In genomic region chr5:111772127-111772526, GRCm38 (mm10) we compare ENCODE assay signal across 10 mouse cellular contexts. TPM values are rescaled to one million over a fixed set of nuclear protein-coding genes. Genes with fewer than 3 reads are reported as not detected.
A peak's percentile ranks its signal among the peaks of the same experiment; 100 is the strongest.
DNase-seq lines count a peak whose midpoint lies in the region; ATAC-seq and TF ChIP-seq lines count a peak whose summit lies in the region.
"Had no signal": no experiment of that assay in that cellular context is flagged by ENCODE, and none has a peak within 500 bp of the region (broad histone marks: within the 10 kb centered on the region; RNA-seq: fewer than 3 reads in every experiment).

No protein-coding gene starts in this region.

- H3K9me3 ChIP-seq in heart, embryonic 15.5 days (replicated peaks): no peaks in the 10 kb centered on the region
- no peaks in the 10 kb centered on the region for H3K9me3 ChIP-seq in ES-E14 (ENCODE audit: control insufficient read depth, insufficient read depth, low read depth, low read length)
- H3K9me3 ChIP-seq in forebrain, embryonic 13.5 days (replicated peaks): no peaks in the 10 kb centered on the region
- no peaks in the 10 kb centered on the region for H3K9me3 ChIP-seq in limb, embryonic 15.5 days

- peaks cover 35% of the 10 kb centered on the region for H3K4me1 ChIP-seq in heart, embryonic 15.5 days (replicated peaks)
- H3K4me1 ChIP-seq in ES-E14 (ENCODE audit: control insufficient read depth in 2 of 2, insufficient read depth in 2 of 2, low read length in 2 of 2, poor library complexity in 1 of 2): peaks cover 4 to 14% of the 10 kb centered on the region in 2 experiments; a peak in 2 of 4 replicates
- peaks cover 49% of the 10 kb centered on the region for H3K4me1 ChIP-seq in forebrain, embryonic 13.5 days
- peaks cover 38% of the 10 kb centered on the region for H3K4me1 ChIP-seq in limb, embryonic 15.5 days

- ATAC-seq in heart, embryonic 15.5 days (replicated peaks; ENCODE audit: insufficient number of reproducible peaks, insufficient read depth, low FRiP score, low read depth): no peak
- ATAC-seq in forebrain, embryonic 13.5 days: peak; percentile 73
- ATAC-seq in limb, embryonic 15.5 days (ENCODE audit: insufficient number of reproducible peaks, low FRiP score, low TSS enrichment, low read depth): no peak

- H3K27ac ChIP-seq in heart, embryonic 15.5 days: peak overlapping the region; percentile 18; the same call in 1 of the 2 replicates
- no peak overlapping the region for H3K27ac ChIP-seq in ES-E14 (ENCODE audit: insufficient read depth, low read depth, low read length, poor library complexity, severe bottlenecking)
- peak overlapping the region; percentile 88 for H3K27ac ChIP-seq in forebrain, embryonic 13.5 days
- peak overlapping the region; percentile 27; the same call in 1 of the 2 replicates for H3K27ac ChIP-seq in limb, embryonic 15.5 days

- no peak overlapping the region for H3K4me2 ChIP-seq in heart, embryonic 15.5 days
- no peak overlapping the region for H3K4me2 ChIP-seq in forebrain, embryonic 13.5 days
- H3K4me2 ChIP-seq in limb, embryonic 15.5 days: no peak overlapping the region

- DNase-seq in heart, adult 8-10 months (ENCODE audit: low spot score): no peak
- DNase-seq in ES-E14 (ENCODE audit: low read depth, low spot score): no peak
- DNase-seq in urinary bladder, postnatal 25 days (ENCODE audit: low spot score): no peak
- DNase-seq in left cerebral cortex, adult 8-10 months (ENCODE audit: low spot score in 2 of 2): no peak
- DNase-seq in layer of hippocampus, postnatal 25 days (ENCODE audit: extremely low spot score in 1 of 2, low spot score in 1 of 2): no peak
- DNase-seq: thymus, adult 18-20 months had no signal

- in situ Hi-C loops in ES-E14 (cut with MboI; ENCODE audit: low sequenced_read_pairs in 2 of 2, unreplicated experiment in 2 of 2): no loop called here

- 50% methylated on average over 8 of the region's 8 CpGs for WGBS in heart, embryonic 15.5 days
- 1% methylated on average over 8 of the region's 8 CpGs for WGBS in forebrain, embryonic 13.5 days
- WGBS in limb, embryonic 15.5 days: 18% methylated on average over 8 of the region's 8 CpGs

- H3K27me3 ChIP-seq in heart, embryonic 15.5 days: no peaks in the 10 kb centered on the region
- H3K27me3 ChIP-seq in forebrain, embryonic 13.5 days: no peaks in the 10 kb centered on the region
- H3K27me3 ChIP-seq in limb, embryonic 15.5 days: no peaks in the 10 kb centered on the region

- H3K9ac ChIP-seq in heart, embryonic 15.5 days: no peak overlapping the region
- H3K9ac ChIP-seq in ES-E14 (ENCODE audit: insufficient read depth, low read depth, low read length, poor library complexity, severe bottlenecking): no peak overlapping the region
- H3K9ac ChIP-seq in forebrain, embryonic 13.5 days: no peak overlapping the region
- no peak overlapping the region for H3K9ac ChIP-seq in limb, embryonic 15.5 days

- H3K36me3 ChIP-seq in heart, embryonic 15.5 days: no peaks in the 10 kb centered on the region
- H3K36me3 ChIP-seq in ES-E14 (ENCODE audit: control insufficient read depth, insufficient read depth, low read length, poor library complexity, severe bottlenecking): no peaks in the 10 kb centered on the region
- no peaks in the 10 kb centered on the region for H3K36me3 ChIP-seq in forebrain, embryonic 13.5 days (ENCODE audit: poor library complexity, severe bottlenecking)
- no peaks in the 10 kb centered on the region for H3K36me3 ChIP-seq in limb, embryonic 15.5 days

- no peak overlapping the region for H3K4me3 ChIP-seq in heart, embryonic 15.5 days
- no peak overlapping the region for H3K4me3 ChIP-seq in ES-E14 (ENCODE audit: insufficient read depth in 1 of 2, low read depth in 1 of 2, low read length in 2 of 2, poor library complexity in 1 of 2, severe bottlenecking in 1 of 2)
- H3K4me3 ChIP-seq in forebrain, embryonic 13.5 days: no peak overlapping the region
- no peak overlapping the region for H3K4me3 ChIP-seq in limb, embryonic 15.5 days

TF ChIP-seq in ES-E14, 5 proteins besides CTCF, POLR2A, EP300 and RAD21:
- 0 out of 2 replicates have a peak, but pooled peaks have one; percentile 28 for TF ChIP-seq MAFK (IDR thresholded peaks at IDR 0.05; ENCODE audit: insufficient read depth, low read depth, low read length)
- TF ChIP-seq ZNF384 (IDR thresholded peaks at IDR 0.05; ENCODE audit: low read depth, low read length): no peak

RNA-seq across cellular contexts. Expression of gene Gm26897, which starts 38.4 kb away (rescaled TPM):
- polyA plus RNA-seq in heart, embryonic 15.5 days (2015; fragmentation: Nextera tagmentation; extraction: Ambion mirVana): not detected in 2 replicates
- not detected for total RNA-seq in heart, adult 8-10 months (2022)
- total RNA-seq in ES-E14 (2012; rRNA removed): not detected in 2 replicates
- not detected in 2 replicates for polyA plus RNA-seq in forebrain, embryonic 13.5 days (2015; fragmentation: Nextera tagmentation; extraction: Ambion mirVana)
- polyA plus RNA-seq in limb, embryonic 15.5 days (2015; fragmentation: Nextera tagmentation; extraction: Ambion mirVana): not detected in 2 replicates
- not detected for total RNA-seq in left cerebral cortex, adult 8-10 months (2022)
- total RNA-seq in layer of hippocampus, postnatal 25 days (2021): not detected
- polyA plus RNA-seq: heart, postnatal 0 days had no signal
